Mouse (Mus musculus) megakaryocyte-erythroid progenitor cell, adult 5 weeks (primary cell): ENCODE results near the gene Pknox2. TPM values are rescaled to one million over a fixed set of nuclear protein-coding genes. Genes with fewer than 3 reads are reported as not detected.

Experiments
- polyA plus RNA-seq: library from polyadenylated mRNA; stranded (reverse); fragments of >175 nt; gene quantifications from 2 replicates; pipeline ENCODE4 v1.2.3, GENCODE M21; 2012

The Pknox2 gene
- polyA plus RNA-seq, result 0.35 and 0.65 TPM in 2 replicates

DNA sequence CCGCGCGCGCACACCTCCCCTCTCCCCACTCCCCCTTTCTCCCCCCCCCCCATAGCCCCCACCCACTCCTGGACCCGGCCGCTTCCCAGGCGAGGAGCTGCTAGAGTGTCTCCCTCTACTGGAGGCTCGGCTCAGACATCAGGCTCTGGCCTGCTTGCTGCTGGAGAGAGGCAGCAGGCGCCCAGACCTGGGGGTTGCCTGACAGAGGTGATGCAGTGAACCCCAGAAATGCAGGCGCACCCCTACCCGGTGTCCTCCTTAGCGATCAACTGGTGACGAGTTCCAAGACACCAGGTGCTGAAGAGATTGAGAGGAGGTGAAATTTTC is at the start of gene Pknox2:
Pknox2 (minus strand) TSS at position 49 of the 327 bp plus-strand sequence.

Other genes starting within 250 kb of the Pknox2 start
- 0.33 and 0.53 TPM in 2 replicates for gene Tmem218, start 60.8 kb upstream of the Pknox2 start, polyA plus RNA-seq
- gene Slc37a2, start 108.3 kb upstream of the Pknox2 start, polyA plus RNA-seq, result 0.04 and 0.12 TPM in 2 replicates
- gene Ccdc15, start 201.0 kb upstream of the Pknox2 start, polyA plus RNA-seq, result 8.4 and 13.5 TPM in 2 replicates
- gene Hepacam, start 219.9 kb upstream of the Pknox2 start, polyA plus RNA-seq, result 0.03 TPM in 1 of 2 replicates, not detected in the other